Mouse (Mus musculus) cerebellum, adult 2 months (tissue): ENCODE results near the gene Azin2. TPM values are rescaled to one million over a fixed set of nuclear protein-coding genes. Genes with fewer than 3 reads are reported as not detected.

ENCODE experiments used
- DNase-seq, 2 experiments: peaks; one replicate each; pipeline ENCODE4 v3.0.0; 2021
- H3K27ac ChIP-seq: fragments of 200-500 bp; 2 replicates; pipeline ENCODE4 v1.5.1; 2012; ENCODE audit warnings: low read length, control low read depth, inconsistent platforms; ENCODE audit not compliant: insufficient read depth
- H3K27me3 ChIP-seq: fragments of 200-500 bp; 2 replicates; pipeline ENCODE4 v1.6.1; 2012; ENCODE audit warnings: inconsistent platforms, mild to moderate bottlenecking, low read length, moderate library complexity; ENCODE audit not compliant: control insufficient read depth, insufficient read depth
- H3K4me1 ChIP-seq: fragments of 200-500 bp; 2 replicates; pipeline ENCODE4 v1.6.1; 2011; ENCODE audit warnings: low read length; ENCODE audit not compliant: control insufficient read depth, insufficient read depth
- H3K4me3 ChIP-seq: fragments of 200-500 bp; replicated peaks from 2 replicates; pipeline ENCODE3; 2011; ENCODE audit warnings: mild to moderate bottlenecking, low read depth, low read length, control low read depth; ENCODE audit not compliant: insufficient read depth
- CTCF ChIP-seq: fragments of 200-500 bp; IDR thresholded peaks from 2 replicates; pipeline ENCODE4 v1.5.1; 2011; ENCODE audit warnings: low read depth, mild to moderate bottlenecking, control low read depth, low read length, moderate library complexity, borderline replicate concordance; ENCODE audit not compliant: insufficient read depth
- POLR2A ChIP-seq: fragments of 200-500 bp; IDR thresholded peaks from 2 replicates; pipeline ENCODE4 v1.6.1; 2011; ENCODE audit warnings: low read length, control low read depth, borderline replicate concordance; ENCODE audit not compliant: insufficient read depth
- WGBS: fragments of 180-500 bp; shearing (Covaris S2); methylation state at CpG from one replicate; pipeline ENCODE4 v1.1.7; 2018; 5-methylcytosine and 5-hydroxymethylcytosine counted together
- polyA plus RNA-seq: library from polyadenylated mRNA; depleted of rRNA; stranded (reverse); fragments of >200 nt; gene quantifications from 2 replicates; pipeline ENCODE4 v1.2.3, GENCODE M21; 2012

Gene Azin2
- polyA plus RNA-seq, 1 experiment, result 64.6 TPM

DNA sequence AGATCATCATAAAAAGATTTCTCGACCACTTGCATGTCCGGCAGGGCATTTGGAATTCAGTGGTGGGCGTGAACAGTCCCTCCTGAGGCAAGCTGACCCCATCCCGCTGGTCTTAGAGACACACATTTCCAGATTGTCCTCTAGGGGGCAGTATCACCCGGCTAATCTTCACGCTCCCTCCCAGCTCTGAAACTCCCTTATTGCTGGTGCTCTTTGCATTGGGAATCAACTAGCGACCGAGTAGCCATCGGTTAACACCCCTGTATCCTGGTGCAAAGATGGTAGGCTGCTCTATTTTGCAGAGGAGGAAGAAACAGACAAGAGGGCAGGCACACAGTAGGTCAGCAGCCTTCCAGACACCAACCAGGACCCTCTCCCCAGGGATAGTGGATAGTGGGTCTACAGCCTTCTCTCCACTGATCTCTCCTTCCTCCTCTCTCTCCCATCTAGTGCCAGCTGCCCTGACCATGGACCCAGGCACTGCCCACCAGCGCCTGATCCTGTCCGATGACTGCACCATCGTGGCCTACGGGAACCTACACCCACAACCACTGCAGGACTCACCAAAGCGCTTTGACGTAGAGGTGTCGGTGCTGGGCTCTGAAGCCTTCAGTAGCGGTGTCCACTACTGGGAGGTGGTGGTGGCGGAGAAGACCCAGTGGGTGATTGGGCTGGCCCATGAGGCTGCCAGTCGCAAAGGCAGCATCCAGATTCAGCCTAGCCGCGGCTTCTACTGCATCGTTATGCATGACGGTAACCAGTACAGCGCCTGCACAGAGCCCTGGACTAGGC lies 53.5 kb downstream of the Azin2 start:
- no peak; the same call in 1 of the 2 replicates for TF ChIP-seq POLR2A
- TF ChIP-seq CTCF, result peak; percentile 91
- DNase-seq, result peak; percentile 76 to 79
- Histone ChIP-seq H3K4me3 (peak overlapping the region; percentile 23), H3K4me1 (peaks cover 62% of the 10 kb centered on the region), H3K27ac (peak overlapping the region; percentile 78), H3K27me3 (no peaks in the 10 kb centered on the region)
- 17% methylated on average over 24 of the region's 24 CpGs for WGBS

DNA sequence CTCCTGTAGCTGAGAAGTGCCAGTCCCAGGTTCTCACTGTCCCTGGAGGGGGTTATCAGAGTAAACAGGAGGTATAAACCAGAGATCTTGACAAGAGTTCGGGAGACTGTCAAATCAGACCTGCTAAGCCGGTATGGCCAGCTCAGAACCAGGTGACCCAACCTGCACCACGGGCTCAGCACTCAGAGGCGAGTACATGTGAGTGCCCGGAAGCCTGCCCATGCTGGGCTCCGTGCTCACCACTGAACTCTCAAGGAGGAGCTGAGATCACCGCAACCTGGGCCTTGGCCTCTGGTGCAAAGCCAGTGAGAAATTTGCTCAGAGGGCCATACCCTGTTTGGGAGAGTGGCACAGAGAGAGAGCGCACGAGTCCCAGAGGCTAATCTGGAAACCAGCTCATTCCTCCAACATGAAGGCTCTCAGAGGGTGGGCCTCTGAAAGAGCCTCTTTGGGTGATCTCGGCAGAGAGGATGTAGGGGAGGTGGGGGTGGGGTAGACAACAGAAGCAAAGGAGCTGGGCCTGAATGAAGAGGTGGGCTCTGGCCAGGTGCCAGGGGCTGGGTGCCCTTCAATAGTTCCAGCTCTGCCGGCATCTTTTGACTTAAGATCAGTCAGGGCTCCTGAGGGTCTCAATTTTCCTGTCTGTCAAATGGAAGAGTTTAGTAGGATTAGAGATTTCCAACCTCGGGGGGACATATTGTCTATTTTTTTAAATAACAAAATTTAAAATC lies 54.8 kb downstream of the Azin2 start:
- H3K4me3 ChIP-seq, result no peak overlapping the region
- no peaks in the 10 kb centered on the region for H3K27me3 ChIP-seq
- 26% methylated on average over 12 of the region's 12 CpGs for WGBS
- peak overlapping the region; percentile 42 for H3K27ac ChIP-seq
- H3K4me1 ChIP-seq, result peaks cover 73% of the 10 kb centered on the region
- peak; percentile 49 to 58 for DNase-seq
- TF ChIP-seq POLR2A (no peak), CTCF (no peak)

DNA sequence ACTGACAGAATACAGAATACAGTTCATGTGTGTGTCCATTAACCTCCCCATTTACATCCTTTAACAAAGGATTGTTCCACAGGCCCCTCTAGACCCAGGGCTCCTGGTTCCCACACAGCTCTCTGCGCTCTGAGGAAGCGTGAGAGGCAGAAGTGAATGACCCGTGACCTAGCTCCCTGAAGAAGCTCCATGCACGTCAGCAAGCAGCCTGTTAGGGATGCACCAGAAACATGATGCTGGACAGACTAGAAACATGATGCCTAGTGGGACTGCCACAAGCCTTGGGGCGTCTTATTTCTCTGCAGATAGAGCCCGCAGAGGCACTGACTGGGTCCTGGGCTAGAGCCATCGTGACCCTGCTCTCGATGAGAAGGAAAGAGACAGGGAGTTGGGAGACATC lies 55.5 kb downstream of the Azin2 start:
- H3K4me1 ChIP-seq, result peaks cover 79% of the 10 kb centered on the region
- no peak overlapping the region for H3K4me3 ChIP-seq
- H3K27me3 ChIP-seq, result no peaks in the 10 kb centered on the region
- peak; percentile 27 to 47 for DNase-seq
- peak overlapping the region; percentile 42 for H3K27ac ChIP-seq
- TF ChIP-seq POLR2A (no peak), CTCF (no peak)
- 58% methylated on average over 8 of the region's 8 CpGs for WGBS

DNA sequence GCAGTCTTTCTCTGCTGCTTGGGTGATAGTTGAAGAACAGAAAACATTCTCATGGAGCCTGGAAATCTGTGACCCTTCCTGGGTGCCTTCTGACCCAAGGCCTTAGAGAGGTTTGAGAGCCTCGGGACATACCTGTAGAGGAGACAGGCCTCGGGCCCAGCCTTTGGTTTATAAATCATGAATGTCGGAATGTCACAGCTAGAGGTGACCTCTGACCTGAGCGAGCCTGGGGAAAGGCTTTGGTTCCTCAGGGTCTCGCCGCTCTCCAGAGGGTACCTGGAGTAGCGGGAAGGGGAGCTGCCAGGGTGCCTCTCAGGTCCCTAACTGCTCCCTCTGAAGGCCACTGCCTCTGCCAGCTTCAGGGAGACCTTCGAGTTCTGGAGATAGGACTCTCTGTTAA lies 57.0 kb downstream of the Azin2 start:
- DNase-seq, result peak; percentile 25 to 31
- 70% methylated on average over 8 of the region's 8 CpGs for WGBS
- H3K27me3 ChIP-seq, result no peaks in the 10 kb centered on the region
- peak overlapping the region; percentile 53 for H3K27ac ChIP-seq
- TF ChIP-seq POLR2A (no peak), CTCF (no peak)
- peaks cover 78% of the 10 kb centered on the region for H3K4me1 ChIP-seq
- no peak overlapping the region for H3K4me3 ChIP-seq

DNA sequence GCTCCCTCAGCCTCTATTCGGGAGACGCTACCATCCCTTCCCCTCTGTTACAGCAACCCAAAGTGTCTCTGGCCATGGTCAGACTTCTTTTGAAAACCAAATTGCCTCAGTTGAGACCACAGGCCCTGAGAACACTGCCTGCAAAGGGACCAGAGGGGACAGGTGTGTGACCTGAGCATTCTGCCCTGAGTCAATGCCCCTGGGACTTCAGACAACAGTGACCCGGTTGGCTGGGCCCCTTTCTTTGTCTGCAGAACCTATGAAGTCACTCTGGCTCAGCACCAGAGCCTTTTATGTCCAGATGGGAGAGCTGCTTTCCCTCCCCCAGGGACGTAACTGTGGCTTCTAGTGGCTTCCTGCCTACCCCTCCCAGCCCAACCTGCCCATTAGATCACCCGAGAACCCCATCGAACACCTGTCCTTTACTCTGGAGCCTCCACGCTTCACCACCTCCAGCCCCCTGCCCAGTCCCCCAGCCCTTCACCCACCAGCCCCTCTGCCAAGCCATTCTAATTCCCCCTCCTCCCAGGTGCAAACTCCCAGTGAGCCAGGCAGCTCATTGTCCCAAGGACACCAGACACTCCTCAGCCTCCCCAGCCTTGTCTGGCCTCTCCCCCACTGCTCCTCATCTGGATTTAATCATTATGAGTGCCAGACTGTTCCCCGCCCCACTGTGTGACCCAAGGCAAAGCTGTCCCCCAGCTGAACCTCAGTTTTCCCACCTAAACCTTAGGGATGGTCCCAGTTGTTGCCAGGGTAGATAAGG lies 58.0 kb downstream of the Azin2 start:
- peak; percentile 59 to 66 for DNase-seq
- H3K4me3 ChIP-seq, result no peak overlapping the region
- whole genome bisulfite sequencing, result 21% methylated on average over 8 of the region's 8 CpGs
- no peak for TF ChIP-seq POLR2A
- TF ChIP-seq CTCF, result no peak
- H3K27me3 ChIP-seq, result no peaks in the 10 kb centered on the region
- peaks cover 78% of the 10 kb centered on the region for H3K4me1 ChIP-seq
- H3K27ac ChIP-seq, result peak overlapping the region; percentile 82

DNA sequence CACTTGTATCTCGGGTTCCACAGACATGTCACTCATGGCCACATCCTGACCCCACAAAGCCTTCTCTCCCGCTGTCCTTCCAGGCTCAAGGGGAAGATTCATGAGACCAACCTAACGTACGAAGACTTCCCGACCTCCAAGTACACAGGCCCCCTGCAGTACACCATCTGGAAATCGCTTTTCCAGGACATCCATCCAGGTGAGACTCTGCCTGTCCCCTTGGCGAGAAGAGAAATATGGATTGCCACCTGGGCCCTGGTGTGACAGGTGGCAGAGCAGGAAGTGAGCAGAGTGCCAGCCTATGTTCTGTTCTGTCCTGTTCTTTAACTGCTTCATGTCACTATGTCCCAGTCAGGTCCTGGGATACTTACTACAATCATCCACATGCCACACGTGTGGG lies 59.9 kb downstream of the Azin2 start:
- Histone ChIP-seq H3K4me3 (no peak overlapping the region), H3K27me3 (no peaks in the 10 kb centered on the region), H3K27ac (peak overlapping the region; percentile 82), H3K4me1 (peaks cover 80% of the 10 kb centered on the region)
- DNase-seq, result peak; percentile 85 to 90
- WGBS, result 5% methylated on average over 8 of the region's 8 CpGs
- TF ChIP-seq POLR2A, result no peak
- no peak for TF ChIP-seq CTCF

DNA sequence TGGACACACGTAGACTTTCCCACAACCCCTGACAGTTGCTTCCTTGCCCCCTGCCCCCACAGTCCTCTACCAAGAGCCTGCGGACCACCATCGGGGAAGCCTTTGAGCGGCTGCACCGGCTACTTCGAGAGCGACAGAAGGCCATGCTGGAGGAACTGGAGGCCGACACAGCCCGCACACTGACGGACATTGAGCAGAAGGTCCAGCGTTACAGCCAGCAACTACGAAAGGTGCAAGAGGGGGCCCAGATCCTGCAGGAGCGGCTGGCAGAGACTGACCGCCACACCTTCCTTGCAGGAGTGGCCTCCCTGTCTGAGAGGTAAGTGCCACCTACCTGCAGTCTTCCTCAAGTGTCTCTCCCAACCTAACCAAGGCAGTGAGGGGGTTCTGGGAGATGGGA lies 61.8 kb downstream of the Azin2 start:
- Histone ChIP-seq H3K27ac (peak overlapping the region; percentile 97; the same call in 1 of the 2 replicates), H3K4me3 (no peak overlapping the region), H3K27me3 (no peaks in the 10 kb centered on the region), H3K4me1 (peaks cover 85% of the 10 kb centered on the region)
- TF ChIP-seq POLR2A (no peak), CTCF (no peak)
- peak in 1 of 2 experiments; percentile 44 for DNase-seq
- WGBS, result 54% methylated on average over 14 of the region's 14 CpGs
